Mouse (Mus musculus) intestine, embryonic 15.5 days (tissue): ENCODE measurements at regions not wholly inside any gene's neighbourhood (a gene's known extent, or its start where the extent isn't known, plus 50 kb on each side); places are given as distances from the start of the nearest gene placed in this dataset.

Experiments
- ATAC-seq: fragments of 200-750 bp; cut with Nextera tagmentation; 2 replicates; pipeline ENCODE4 v1.8.0; 2017; ENCODE audit warnings: moderate TSS enrichment, moderate library complexity
- H3K27ac ChIP-seq: fragments of 300-500 bp; sonication (generic); 2 replicates; pipeline ENCODE4 v1.5.1; 2015; ENCODE audit warnings: mild to moderate bottlenecking, inconsistent platforms
- H3K27me3 ChIP-seq: fragments of 300-500 bp; sonication (generic); replicated peaks from 2 replicates; pipeline ENCODE4 v1.6.1; 2015; ENCODE audit warnings: inconsistent platforms
- H3K36me3 ChIP-seq: fragments of 300-500 bp; sonication (generic); 2 replicates; pipeline ENCODE4 v1.6.1; 2015; ENCODE audit warnings: inconsistent platforms
- H3K4me1 ChIP-seq: fragments of 300-500 bp; sonication (generic); replicated peaks from 2 replicates; pipeline ENCODE4 v1.6.1; 2015; ENCODE audit warnings: inconsistent platforms
- H3K4me2 ChIP-seq: fragments of 300-500 bp; sonication (generic); replicated peaks from 2 replicates; pipeline ENCODE4 v1.6.1; 2015; ENCODE audit warnings: mild to moderate bottlenecking, inconsistent platforms
- H3K4me3 ChIP-seq: fragments of 300-500 bp; sonication (generic); replicated peaks from 2 replicates; pipeline ENCODE4 v1.5.1; 2015; ENCODE audit warnings: inconsistent platforms
- H3K9ac ChIP-seq: fragments of 300-500 bp; sonication (generic); 2 replicates; pipeline ENCODE4 v1.6.1; 2015; ENCODE audit warnings: inconsistent platforms
- H3K9me3 ChIP-seq: fragments of 300-500 bp; sonication (generic); 2 replicates; pipeline ENCODE4 v1.6.1; 2016; ENCODE audit warnings: inconsistent platforms
- WGBS: fragments of 180-500 bp; shearing (Covaris S2); methylation state at CpG from one replicate; pipeline ENCODE4 v1.1.7; 2015; 5-methylcytosine and 5-hydroxymethylcytosine counted together

DNA sequence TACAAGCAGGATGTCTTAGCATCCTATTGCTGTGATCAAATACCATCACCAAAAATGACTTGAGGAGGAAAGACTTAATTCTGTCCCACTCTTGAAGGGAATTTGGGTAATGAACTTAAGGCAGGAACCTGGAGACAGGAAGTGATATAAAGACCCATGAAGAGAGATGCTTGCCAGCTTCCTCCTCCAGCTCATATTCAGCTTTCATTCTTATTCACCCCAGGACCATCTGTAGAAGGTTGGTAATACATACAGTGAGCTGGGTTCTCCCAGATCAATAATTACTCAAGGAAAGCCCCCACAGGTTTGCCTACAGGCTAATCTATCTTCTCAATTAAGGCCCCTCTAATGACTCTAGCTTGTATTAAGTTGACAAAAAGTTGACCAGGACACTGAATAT, 283.5 kb upstream of the Rarb start:
- Histone ChIP-seq H3K4me3 (no peak overlapping the region), H3K9ac (no peak overlapping the region), H3K4me2 (no peak overlapping the region), H3K9me3 (no peaks in the 10 kb centered on the region), H3K27ac (no peak overlapping the region), H3K4me1 (no peaks in the 10 kb centered on the region), H3K27me3 (no peaks in the 10 kb centered on the region), H3K36me3 (no peaks in the 10 kb centered on the region)
- no peak for ATAC-seq

GRCm38 (mm10) chr14:17090573-17090937, 271.6 kb upstream of the Rarb start:
- Histone ChIP-seq H3K9ac (no peak overlapping the region), H3K36me3 (no peaks in the 10 kb centered on the region), H3K4me2 (no peak overlapping the region), H3K4me3 (no peak overlapping the region), H3K4me1 (no peaks in the 10 kb centered on the region), H3K27me3 (no peaks in the 10 kb centered on the region), H3K9me3 (no peaks in the 10 kb centered on the region), H3K27ac (no peak overlapping the region)
- WGBS = 58% methylated on average over 4 of the region's 4 CpGs
- no peak for ATAC-seq

DNA sequence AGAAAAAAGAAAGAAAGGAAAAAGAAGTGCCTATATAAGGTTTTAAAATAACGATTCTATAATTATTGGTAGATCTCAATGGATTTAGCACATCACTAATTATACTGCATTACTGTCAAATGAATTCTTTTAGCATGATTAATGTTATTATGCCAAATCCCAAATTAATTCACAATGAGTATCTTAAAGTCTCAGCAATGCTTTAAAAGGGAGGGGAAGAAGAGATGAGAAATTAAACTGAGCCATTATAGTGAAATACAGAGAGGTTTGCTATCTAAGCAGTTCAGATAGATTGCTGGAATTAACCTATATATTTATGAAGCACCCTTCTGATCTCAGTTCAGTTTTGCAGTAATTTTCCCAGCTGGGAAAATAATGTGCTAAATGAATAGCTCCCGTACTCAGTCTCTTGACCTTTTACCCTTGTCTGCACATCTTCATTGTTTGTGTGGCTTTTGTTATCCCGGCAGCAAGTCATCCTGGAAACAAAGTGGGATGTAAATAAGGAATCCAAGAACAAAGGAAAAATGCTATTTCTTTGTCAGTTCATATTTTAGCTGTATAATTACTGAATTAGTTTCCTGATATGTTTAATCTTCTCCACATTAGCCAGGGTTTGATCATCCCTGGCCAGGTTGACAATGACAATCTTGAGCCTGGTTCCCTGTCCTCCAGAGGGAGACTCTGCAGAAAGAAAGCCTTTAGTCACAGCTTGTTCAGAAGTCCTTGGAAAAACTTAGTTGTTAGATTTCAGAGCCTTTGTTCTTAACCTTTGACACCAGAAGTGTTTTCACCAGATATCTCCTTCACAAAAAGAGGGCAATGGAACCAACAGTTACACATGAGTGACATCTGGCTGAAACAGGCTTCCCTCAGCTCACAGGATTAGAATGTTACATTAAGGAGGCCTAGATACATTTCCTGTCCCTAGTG, 270.9 kb upstream of the Rarb start:
- Histone ChIP-seq H3K4me3 (no peak overlapping the region), H3K27ac (no peak overlapping the region), H3K4me2 (no peak overlapping the region), H3K27me3 (no peaks in the 10 kb centered on the region), H3K4me1 (no peaks in the 10 kb centered on the region), H3K9ac (no peak overlapping the region), H3K9me3 (no peaks in the 10 kb centered on the region), H3K36me3 (no peaks in the 10 kb centered on the region)
- no peak for ATAC-seq
- 36% methylated on average over 3 of the region's 3 CpGs for WGBS

DNA sequence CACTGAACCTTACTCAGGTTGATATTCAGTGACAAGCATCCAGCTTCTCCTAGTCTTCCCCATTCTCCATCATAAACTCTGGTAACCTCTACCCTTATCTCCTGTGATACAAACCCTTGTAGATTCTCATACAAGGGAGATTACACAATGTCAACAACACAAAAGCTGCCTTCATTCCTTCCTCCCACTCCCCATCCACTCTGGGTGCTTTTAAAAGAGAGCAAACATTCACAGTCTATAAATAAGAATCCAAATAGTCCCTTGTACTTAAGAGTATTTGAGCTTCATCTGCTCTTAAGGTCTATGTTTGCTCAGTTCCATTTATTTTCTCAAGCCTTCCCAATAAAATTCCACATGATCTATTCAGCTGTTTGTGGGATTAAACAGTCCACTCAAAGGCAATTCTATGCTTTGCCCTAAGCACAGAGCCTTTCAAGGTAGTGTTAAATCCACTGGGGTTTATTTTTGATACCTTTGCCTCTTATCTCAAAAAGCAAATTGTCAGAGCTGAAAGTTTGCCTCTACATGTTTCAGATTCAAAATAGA, 270.2 kb upstream of the Rarb start:
- no peaks in the 10 kb centered on the region for H3K4me1 ChIP-seq
- H3K9me3 ChIP-seq = no peaks in the 10 kb centered on the region
- H3K4me2 ChIP-seq = no peak overlapping the region
- no peak overlapping the region for H3K4me3 ChIP-seq
- no peak overlapping the region for H3K9ac ChIP-seq
- no peaks in the 10 kb centered on the region for H3K27me3 ChIP-seq
- ATAC-seq = peak; percentile 63; the same call in 1 of the 2 replicates
- no peaks in the 10 kb centered on the region for H3K36me3 ChIP-seq
- H3K27ac ChIP-seq = no peak overlapping the region

DNA sequence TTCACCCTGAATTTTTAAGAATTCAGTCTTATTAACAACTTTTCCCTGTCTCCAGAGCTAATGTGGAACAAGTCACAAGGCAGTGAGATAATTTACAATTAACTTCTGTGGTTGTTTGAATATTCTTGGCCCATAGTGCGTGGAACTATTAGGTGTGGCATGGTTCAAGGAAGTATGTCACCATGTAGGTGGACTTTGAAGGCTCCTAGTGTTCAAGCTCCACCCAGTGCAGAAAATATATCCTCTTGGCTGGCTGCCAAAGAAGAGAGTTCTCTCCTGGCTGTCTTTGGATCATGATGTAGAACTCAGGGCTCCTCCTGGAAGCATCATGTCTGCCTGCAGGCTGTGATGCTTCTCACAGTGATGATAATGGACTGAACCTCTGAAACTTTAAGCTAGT, 268.9 kb upstream of the Rarb start:
- Histone ChIP-seq H3K27me3 (no peaks in the 10 kb centered on the region), H3K4me2 (no peak overlapping the region), H3K36me3 (no peaks in the 10 kb centered on the region), H3K4me1 (no peaks in the 10 kb centered on the region), H3K27ac (no peak overlapping the region), H3K9me3 (no peaks in the 10 kb centered on the region), H3K4me3 (no peak overlapping the region), H3K9ac (no peak overlapping the region)
- WGBS = 43% methylated on average over 1 of the region's 1 CpGs
- peak; percentile 73 for ATAC-seq

- no peak overlapping the region for H3K9ac ChIP-seq
- H3K36me3 ChIP-seq = no peaks in the 10 kb centered on the region
- ATAC-seq = peak; percentile 80
- H3K9me3 ChIP-seq = no peaks in the 10 kb centered on the region
- no peaks in the 10 kb centered on the region for H3K4me1 ChIP-seq
- H3K4me2 ChIP-seq = no peak overlapping the region
- H3K27me3 ChIP-seq = no peaks in the 10 kb centered on the region
- 38% methylated on average over 2 of the region's 2 CpGs for WGBS
- no peak overlapping the region for H3K27ac ChIP-seq
- H3K4me3 ChIP-seq = no peak overlapping the region
These were observed 265.0 kb upstream of the Rarb start for GRCm38 (mm10) chr14:17083907-17084306.

GRCm38 (mm10) chr14:17081904-17082303, 262.9 kb upstream of the Rarb start:
- Histone ChIP-seq H3K4me3 (no peak overlapping the region), H3K27ac (no peak overlapping the region), H3K4me1 (no peaks in the 10 kb centered on the region), H3K4me2 (no peak overlapping the region), H3K9ac (no peak overlapping the region), H3K27me3 (no peaks in the 10 kb centered on the region), H3K36me3 (no peaks in the 10 kb centered on the region), H3K9me3 (no peaks in the 10 kb centered on the region)
- ATAC-seq = no peak
- WGBS = 63% methylated on average over 2 of the region's 2 CpGs

- no peaks in the 10 kb centered on the region for H3K9me3 ChIP-seq
- no peak overlapping the region for H3K4me2 ChIP-seq
- H3K4me3 ChIP-seq = no peak overlapping the region
- H3K36me3 ChIP-seq = no peaks in the 10 kb centered on the region
- H3K9ac ChIP-seq = no peak overlapping the region
- no peaks in the 10 kb centered on the region for H3K27me3 ChIP-seq
- WGBS = 61% methylated on average over 2 of the region's 2 CpGs
- no peaks in the 10 kb centered on the region for H3K4me1 ChIP-seq
- no peak for ATAC-seq
- H3K27ac ChIP-seq = no peak overlapping the region
These were observed 260.6 kb upstream of the Rarb start for GRCm38 (mm10) chr14:17079513-17079912.

- Histone ChIP-seq H3K27ac (no peak overlapping the region), H3K27me3 (no peaks in the 10 kb centered on the region), H3K4me3 (no peak overlapping the region), H3K36me3 (no peaks in the 10 kb centered on the region), H3K9ac (no peak overlapping the region), H3K4me2 (no peak overlapping the region), H3K4me1 (no peaks in the 10 kb centered on the region), H3K9me3 (no peaks in the 10 kb centered on the region)
- 57% methylated on average over 1 of the region's 1 CpGs for WGBS
- ATAC-seq = no peak
These were observed 242.4 kb upstream of the Rarb start for GRCm38 (mm10) chr14:17061358-17061757.

DNA sequence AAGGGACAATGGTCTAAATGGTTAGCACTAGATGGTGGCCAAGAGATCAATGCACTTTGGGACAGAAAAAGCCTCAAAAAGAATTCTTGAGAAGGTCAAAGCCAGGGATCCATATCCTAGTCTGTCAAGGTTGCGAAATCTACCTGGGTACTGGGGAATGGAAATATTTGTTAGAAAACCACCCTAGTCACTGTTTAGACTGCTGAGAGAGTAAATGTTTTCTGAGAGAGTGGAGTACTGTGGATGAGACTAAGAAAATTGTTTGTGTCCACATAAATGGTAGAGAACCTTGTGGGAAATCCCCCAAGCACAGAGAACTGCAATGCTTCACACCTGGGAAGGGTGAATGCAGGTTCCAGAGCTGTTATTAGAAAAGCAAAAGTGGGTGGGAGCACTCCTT, 239.5 kb upstream of the Rarb start:
- WGBS = 95% methylated on average over 1 of the region's 1 CpGs
- no peak for ATAC-seq
- no peaks in the 10 kb centered on the region for H3K4me1 ChIP-seq

DNA sequence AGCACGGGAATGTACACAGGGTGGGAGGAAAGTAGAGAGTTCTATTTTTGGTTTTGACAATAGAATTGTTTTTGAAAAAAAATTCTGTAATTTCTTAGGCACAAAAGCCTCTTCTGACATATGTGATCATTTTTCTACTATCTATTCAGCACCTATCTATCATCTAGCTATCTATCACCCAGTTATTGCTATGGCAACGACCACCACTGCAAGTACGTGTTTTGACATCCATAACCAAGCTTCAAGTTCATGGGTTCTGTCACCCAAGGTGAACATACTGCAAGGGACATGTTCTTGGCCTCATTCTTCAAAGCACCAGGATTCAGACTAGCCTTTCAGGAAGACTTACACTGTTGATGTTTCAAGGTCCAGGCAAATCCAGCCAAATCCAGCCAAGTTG, 238.4 kb upstream of the Rarb start:
- no peaks in the 10 kb centered on the region for H3K9me3 ChIP-seq
- H3K4me2 ChIP-seq = no peak overlapping the region
- no peaks in the 10 kb centered on the region for H3K27me3 ChIP-seq
- no peak for ATAC-seq
- no peak overlapping the region for H3K4me3 ChIP-seq
- WGBS = 78% methylated on average over 3 of the region's 3 CpGs
- H3K27ac ChIP-seq = no peak overlapping the region
- H3K4me1 ChIP-seq = no peaks in the 10 kb centered on the region
- H3K9ac ChIP-seq = no peak overlapping the region
- H3K36me3 ChIP-seq = no peaks in the 10 kb centered on the region

More for the DNA sequence above, 239.5 kb upstream of the Rarb start:
- Histone ChIP-seq H3K4me2 (no peak overlapping the region), H3K27me3 (no peaks in the 10 kb centered on the region), H3K9me3 (no peaks in the 10 kb centered on the region), H3K27ac (no peak overlapping the region), H3K9ac (no peak overlapping the region), H3K36me3 (no peaks in the 10 kb centered on the region), H3K4me3 (no peak overlapping the region)

GRCm38 (mm10) chr14:17055741-17056140, 236.8 kb upstream of the Rarb start:
- WGBS = 57% methylated on average over 1 of the region's 1 CpGs
- ATAC-seq = no peak

DNA sequence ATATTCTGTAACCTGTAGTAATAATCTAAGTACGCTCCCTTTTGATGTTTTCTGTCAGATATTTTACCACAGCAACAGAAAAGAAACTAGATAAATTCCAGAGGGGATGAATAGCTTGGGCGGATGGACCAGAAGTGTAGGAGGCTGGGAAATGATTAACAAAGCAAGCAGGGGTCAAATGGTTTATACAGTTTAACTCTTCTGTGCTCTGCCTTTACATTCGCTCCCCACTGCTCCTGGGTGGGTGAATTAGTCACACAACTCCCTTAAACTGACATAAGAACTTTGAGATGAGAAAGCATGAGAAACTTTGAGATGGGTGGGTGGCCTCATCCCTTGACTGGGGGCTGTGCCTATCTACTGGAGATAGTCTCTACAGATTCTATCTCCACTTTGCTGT, 235.4 kb upstream of the Rarb start:
- 0 out of 2 replicates have a peak, but pooled peaks have one; percentile 41 for ATAC-seq
- H3K9ac ChIP-seq = no peak overlapping the region
- no peaks in the 10 kb centered on the region for H3K4me1 ChIP-seq
- no peaks in the 10 kb centered on the region for H3K36me3 ChIP-seq
- H3K27ac ChIP-seq = no peak overlapping the region
- no peaks in the 10 kb centered on the region for H3K27me3 ChIP-seq
- H3K4me3 ChIP-seq = no peak overlapping the region
- WGBS = 41% methylated on average over 3 of the region's 3 CpGs
- H3K4me2 ChIP-seq = no peak overlapping the region
- no peaks in the 10 kb centered on the region for H3K9me3 ChIP-seq

More at GRCm38 (mm10) chr14:17055741-17056140, 236.8 kb upstream of the Rarb start:
- Histone ChIP-seq H3K9ac (no peak overlapping the region), H3K4me2 (no peak overlapping the region), H3K27ac (no peak overlapping the region), H3K4me3 (no peak overlapping the region), H3K27me3 (no peaks in the 10 kb centered on the region), H3K9me3 (no peaks in the 10 kb centered on the region), H3K4me1 (no peaks in the 10 kb centered on the region), H3K36me3 (no peaks in the 10 kb centered on the region)
